Comparison of ENCODE assay signal across 11 mouse cellular contexts in genomic region chr2:167586976-167587375, GRCm38 (mm10). TPM values are rescaled to one million over a fixed set of nuclear protein-coding genes. Genes with fewer than 3 reads are reported as not detected.
DNase-seq lines count a peak whose midpoint lies in the region; ATAC-seq and TF ChIP-seq lines count a peak whose summit lies in the region.
"Had no signal": no experiment of that assay in that cellular context is flagged by ENCODE, and none has a peak within 500 bp of the region (broad histone marks: within the 10 kb centered on the region; RNA-seq: fewer than 3 reads in every experiment).

No protein-coding gene starts in this region.

- DNase-seq in heart, postnatal 36 days = no peak
- DNase-seq in lung, postnatal 14 days = peak; percentile 60
- no peak for DNase-seq in cerebellum, postnatal 36 days
- no peak for DNase-seq in left cerebral cortex, adult 8-10 months (ENCODE audit: low spot score in 2 of 2)

- H3K36me3 ChIP-seq in heart, embryonic 11.5 days (ENCODE audit: control insufficient read depth, insufficient read depth, low read length) = no peaks in the 10 kb centered on the region
- no peaks in the 10 kb centered on the region for H3K36me3 ChIP-seq in E14TG2a.4 (ENCODE audit: insufficient read depth, low read length)
- H3K36me3 ChIP-seq in intestine, postnatal 0 days (ENCODE audit: control insufficient read depth, insufficient read depth) = no peaks in the 10 kb centered on the region
- H3K36me3 ChIP-seq: limb, embryonic 15.5 days had no signal

- 27% methylated on average over 9 of the region's 9 CpGs for WGBS in heart, embryonic 11.5 days (ENCODE audit: insufficient replicate concordance)
- WGBS in intestine, postnatal 0 days = 23% methylated on average over 9 of the region's 9 CpGs

- H3K27ac ChIP-seq in heart, embryonic 11.5 days (ENCODE audit: low read depth, low read length) = no peak overlapping the region
- H3K27ac ChIP-seq in intestine, postnatal 0 days (ENCODE audit: low read depth, low read length) = peak overlapping the region; percentile 64
- H3K27ac ChIP-seq: limb, embryonic 15.5 days had no signal

- no peaks in the 10 kb centered on the region for H3K9me3 ChIP-seq in heart, embryonic 11.5 days (replicated peaks; ENCODE audit: control insufficient read depth, low read length)
- H3K9me3 ChIP-seq in E14TG2a.4 (ENCODE audit: low read length) = no peaks in the 10 kb centered on the region
- H3K9me3 ChIP-seq in intestine, postnatal 0 days (ENCODE audit: control insufficient read depth) = no peaks in the 10 kb centered on the region
- H3K9me3 ChIP-seq: limb, embryonic 15.5 days had no signal

- H3K4me1 ChIP-seq in heart, embryonic 11.5 days (ENCODE audit: control insufficient read depth, insufficient read depth, low read length) = peaks cover 49% of the 10 kb centered on the region
- H3K4me1 ChIP-seq in E14TG2a.4 (replicated peaks; ENCODE audit: low read depth, low read length) = peaks cover 82% of the 10 kb centered on the region
- no peaks in the 10 kb centered on the region for H3K4me1 ChIP-seq in intestine, postnatal 0 days (replicated peaks; ENCODE audit: control insufficient read depth, insufficient read depth, low read length)

- H3K4me2 ChIP-seq in heart, embryonic 11.5 days = no peak overlapping the region
- no peak overlapping the region for H3K4me2 ChIP-seq in intestine, postnatal 0 days (replicated peaks; ENCODE audit: low read depth)
- H3K4me2 ChIP-seq: limb, embryonic 15.5 days had no signal

- intact Hi-C loops in heart, postnatal 36 days (cut with DNase I) = no loop called here

- TF ChIP-seq CTCF in E14TG2a.4 (conservative IDR thresholded peaks at IDR 0.05; ENCODE audit: low read length) = no peak
- no peak for TF ChIP-seq CTCF in intestine, postnatal 0 days (IDR thresholded peaks at IDR 0.05; ENCODE audit: low read depth)

- no peak for ATAC-seq in heart, embryonic 11.5 days (replicated peaks; ENCODE audit: insufficient number of reproducible peaks, low FRiP score, low TSS enrichment)
- ATAC-seq in intestine, postnatal 0 days = no peak
- no peak for ATAC-seq in CD4-positive, CD25-positive, alpha-beta regulatory T cell, adult 4 months

- H3K9ac ChIP-seq in heart, embryonic 11.5 days (ENCODE audit: low read depth, low read length) = peak overlapping the region; percentile 39; the same call in 1 of the 2 replicates
- no peak overlapping the region for H3K9ac ChIP-seq in intestine, postnatal 0 days (ENCODE audit: low read depth, low read length)
- H3K9ac ChIP-seq: limb, embryonic 15.5 days had no signal

- no peaks in the 10 kb centered on the region for H3K27me3 ChIP-seq in heart, embryonic 11.5 days (ENCODE audit: control insufficient read depth, insufficient read depth, low read length)
- peaks cover 58% of the 10 kb centered on the region for H3K27me3 ChIP-seq in E14TG2a.4 (ENCODE audit: insufficient read depth, low read length)
- no peaks in the 10 kb centered on the region for H3K27me3 ChIP-seq in intestine, postnatal 0 days (replicated peaks; ENCODE audit: control insufficient read depth, insufficient read depth, low read length)
- H3K27me3 ChIP-seq: limb, embryonic 15.5 days had no signal

- no peak overlapping the region for H3K4me3 ChIP-seq in heart, embryonic 11.5 days (ENCODE audit: low read depth, low read length)
- H3K4me3 ChIP-seq in E14TG2a.4 (replicated peaks; ENCODE audit: low read length) = peak overlapping the region; percentile 20; the same call in 1 of the 2 replicates
- no peak overlapping the region for H3K4me3 ChIP-seq in intestine, postnatal 0 days (ENCODE audit: low read depth, low read length)
- H3K4me3 ChIP-seq: erythroblast, embryonic 14.5 days; limb, embryonic 15.5 days had no signal

RNA-seq across cellular contexts. Expression of gene Ube2v1, which starts 44.9 kb away (rescaled TPM):
- polyA plus RNA-seq in heart, embryonic 11.5 days (2014; fragmentation: Nextera tagmentation; extraction: Ambion mirVana) = 195 and 211 TPM in 2 replicates
- total RNA-seq in heart, postnatal 36 days (2021) = 100 to 1,000 TPM; 111 to 114 TPM
- polyA plus RNA-seq in intestine, postnatal 0 days (2015; fragmentation: Nextera tagmentation; extraction: Ambion mirVana) = 173 and 174 TPM in 2 replicates
- total RNA-seq in left cerebral cortex, adult 8-10 months (2022) = 100 to 1,000 TPM; 257 to 274 (median 265) TPM
- polyA plus RNA-seq in CD4-positive, CD25-positive, alpha-beta regulatory T cell, adult 4 months (2017; shearing (Covaris generic)) = 100 to 1,000 TPM; 373 to 544 TPM

RNA-seq across cellular contexts. Expression of gene Snai1, which starts 49.0 kb away (rescaled TPM):
- polyA plus RNA-seq in heart, embryonic 11.5 days (2014; fragmentation: Nextera tagmentation; extraction: Ambion mirVana) = 21.1 and 23.1 TPM in 2 replicates
- 1 to 10 TPM; 1.5 to 2.0 TPM for total RNA-seq in heart, postnatal 36 days (2021)
- polyA plus RNA-seq in intestine, postnatal 0 days (2015; fragmentation: Nextera tagmentation; extraction: Ambion mirVana) = 5.4 and 8.0 TPM in 2 replicates
- under 1 TPM; 0.48 to 0.93 (median 0.70) TPM for total RNA-seq in left cerebral cortex, adult 8-10 months (2022)
- under 1 TPM in 1 of 2 experiments, not detected in 1; 0.27 TPM for polyA plus RNA-seq in CD4-positive, CD25-positive, alpha-beta regulatory T cell, adult 4 months (2017; shearing (Covaris generic))
- total RNA-seq: hematopoietic stem cell, adult 5-6 weeks had no signal
- polyA plus RNA-seq: erythroblast, embryonic 14.5 days had no signal
